Mouse (Mus musculus) gastrocnemius, adult 8-10 months (tissue): ENCODE measurements at regions not wholly inside any gene's neighbourhood (a gene's known extent, or its start where the extent isn't known, plus 50 kb on each side); places are given as distances from the start of the nearest gene placed in this dataset.
A peak's percentile ranks its signal among the peaks of the same experiment; 100 is the strongest.

Source experiments
- DNase-seq, 2 experiments: peaks; one replicate each; pipeline ENCODE4 v3.0.0; 2022; ENCODE audit warnings: low spot score in 2 of 2

GRCm38 (mm10) chr5:73872641-73873421, 195.4 kb downstream of the Usp46 start:
- DNase-seq: no peak

GRCm38 (mm10) chr5:73874770-73875169, 193.5 kb downstream of the Usp46 start:
- no peak for DNase-seq

- no peak for DNase-seq
Measured at GRCm38 (mm10) chr5:73875847-73876246, 192.4 kb downstream of the Usp46 start.

GRCm38 (mm10) chr5:73880936-73881335, 187.3 kb downstream of the Usp46 start:
- DNase-seq: no peak

GRCm38 (mm10) chr5:73881941-73882340, 186.3 kb downstream of the Usp46 start:
- peak; percentile 27 to 56 for DNase-seq

GRCm38 (mm10) chr5:73884998-73885397, 183.2 kb downstream of the Usp46 start:
- no peak for DNase-seq

GRCm38 (mm10) chr5:73885691-73886090, 182.5 kb downstream of the Usp46 start:
- no peak for DNase-seq

GRCm38 (mm10) chr5:73887306-73887958, 180.8 kb downstream of the Usp46 start:
- DNase-seq: no peak

GRCm38 (mm10) chr5:73888391-73888790, 179.8 kb downstream of the Usp46 start:
- DNase-seq: no peak

- no peak for DNase-seq
Measured at GRCm38 (mm10) chr5:73889342-73889741, 178.9 kb downstream of the Usp46 start.

- DNase-seq: no peak
Measured at GRCm38 (mm10) chr5:73890942-73891341, 177.3 kb downstream of the Usp46 start.

- no peak for DNase-seq
Measured at GRCm38 (mm10) chr5:73891606-73892005, 176.6 kb downstream of the Usp46 start.

GRCm38 (mm10) chr5:73892440-73893225, 175.6 kb downstream of the Usp46 start:
- no peak for DNase-seq

- no peak for DNase-seq
Measured at GRCm38 (mm10) chr5:73895186-73895585, 173.0 kb downstream of the Usp46 start.

- DNase-seq: no peak
Measured at GRCm38 (mm10) chr5:73896785-73897184, 171.4 kb downstream of the Usp46 start.

GRCm38 (mm10) chr5:73901651-73902050, 166.6 kb downstream of the Usp46 start:
- DNase-seq: no peak

GRCm38 (mm10) chr5:73902470-73903218, 165.6 kb downstream of the Usp46 start:
- DNase-seq: no peak

GRCm38 (mm10) chr5:73903219-73903570, 165.0 kb downstream of the Usp46 start:
- no peak for DNase-seq

- no peak for DNase-seq
Measured at GRCm38 (mm10) chr5:73904146-73904811, 164.0 kb downstream of the Usp46 start.

- DNase-seq: no peak
Measured at GRCm38 (mm10) chr5:73912149-73912548, 156.1 kb downstream of the Usp46 start.

GRCm38 (mm10) chr5:73913116-73913515, 155.1 kb downstream of the Usp46 start:
- no peak for DNase-seq
